Mouse (Mus musculus): ENCODE results near the gene Cep170. TPM values are rescaled to one million over a fixed set of nuclear protein-coding genes. Genes with fewer than 3 reads are reported as not detected.
A peak's percentile ranks its signal among the peaks of the same experiment; 100 is the strongest.

Cep170 gene
- total RNA-seq, 2 experiments from 2014 or later: 86.7 to 106 TPM

Small RNAs within 50 kb of the gene (microRNA-seq; reads per million reads assigned to microRNA genes)
- 193 reads per million, percentile 62 among the genes with 10 or more reads in this experiment for gene Mir350

Other genes starting within 250 kb of the Cep170 start
- 10 to 100 TPM; 12.1 to 19.8 TPM for gene Sdccag8, start 593 bp upstream of the Cep170 start, total RNA-seq (2021)